Mouse (Mus musculus): ENCODE results near the gene Mgam. TPM values are rescaled to one million over a fixed set of nuclear protein-coding genes. Genes with fewer than 3 reads are reported as not detected.

Gene Mgam
- polyA plus RNA-seq (2012; rRNA removed): 0.37 and 0.41 TPM in 2 replicates

DNA sequence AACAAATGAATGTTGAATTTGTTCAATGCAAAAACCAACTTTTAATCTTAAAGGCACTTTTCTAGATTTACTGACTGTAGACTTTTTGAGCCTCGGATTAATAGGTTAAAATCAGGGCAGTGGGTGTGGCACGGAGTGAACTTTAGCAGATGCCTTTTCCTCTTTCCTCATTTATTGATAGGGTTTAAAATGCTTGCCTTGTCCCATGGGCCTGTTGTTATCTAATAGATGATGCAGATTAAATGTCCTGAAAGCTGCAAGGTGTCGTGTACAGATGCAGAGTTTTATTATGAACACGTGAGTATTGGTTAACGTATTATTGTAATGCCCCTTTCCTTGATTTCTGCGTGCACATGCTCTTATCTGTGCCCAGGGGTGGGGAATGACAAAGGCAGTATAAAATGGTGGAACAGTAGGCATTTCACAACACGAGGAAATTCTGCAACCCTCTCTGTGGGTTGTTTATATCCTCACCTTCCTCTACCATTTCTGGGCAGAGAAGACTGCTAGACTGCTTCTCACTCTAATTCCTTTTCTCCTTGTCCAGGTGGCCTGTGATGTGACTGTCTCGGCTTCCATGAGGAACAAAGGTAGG is at the start of gene Mgam:
Gene Mgam, plus strand, starts transcription at position 426 of the 595 bp plus-strand sequence.

DNA sequence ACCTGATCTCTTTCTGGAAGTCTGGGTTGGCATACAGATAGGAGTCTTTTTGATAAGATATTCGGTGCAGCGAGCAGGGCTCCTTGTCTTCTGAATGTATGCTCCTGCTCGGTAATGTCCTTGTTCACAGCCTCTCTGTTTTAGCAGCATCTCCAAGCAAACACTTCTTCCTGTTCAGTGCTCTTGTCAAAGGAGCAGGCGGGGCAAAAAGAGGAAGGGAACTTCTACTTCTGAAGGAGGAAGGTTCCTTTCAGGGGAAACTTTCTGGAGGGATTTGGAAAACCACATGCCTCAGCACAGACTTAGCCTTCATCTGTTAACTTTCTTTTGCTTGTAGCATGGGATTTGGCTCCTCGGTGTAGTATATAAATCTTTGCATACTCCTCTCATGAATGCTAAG is 43.0 kb upstream of the Mgam start, which contains the start of gene Clec5a:
Gene Clec5a, minus strand, starts transcription at position 177 of the 400 bp plus-strand sequence.

DNA sequence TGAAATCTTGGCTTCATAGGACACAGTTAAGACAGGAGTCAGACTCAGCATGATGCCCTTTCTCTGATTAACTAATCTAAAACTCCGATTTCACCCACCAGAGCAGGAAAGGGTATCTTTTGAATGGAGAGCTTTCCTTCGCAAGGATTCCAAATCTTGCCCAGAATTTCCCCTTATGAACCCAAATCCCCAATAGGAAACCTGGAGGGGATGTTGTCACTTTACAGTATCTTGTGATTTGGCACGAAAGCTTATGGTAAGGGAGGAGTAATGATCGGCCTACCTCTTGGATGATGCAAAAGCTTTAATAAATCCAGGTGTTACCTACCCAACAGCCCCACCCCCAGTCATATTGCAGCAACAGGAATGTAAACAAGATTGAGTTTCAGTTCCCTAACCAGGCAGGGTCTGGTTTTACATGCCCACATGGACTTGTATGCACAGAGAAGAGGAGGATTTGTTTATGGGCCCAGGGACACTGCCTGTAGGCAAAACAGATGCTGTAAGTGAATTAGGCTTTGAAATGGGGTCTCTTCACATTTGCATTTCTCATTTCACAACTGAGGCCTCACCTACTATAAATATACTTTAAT is 15.3 kb upstream of the Mgam start, which contains the start of gene Tas2r138:
Gene Tas2r138, minus strand, starts transcription at position 51 of the 593 bp plus-strand sequence.

Other genes starting within 250 kb of the Mgam start
- gene E330009J07Rik, start 192.7 kb upstream of the Mgam start, polyA plus RNA-seq (2012; rRNA removed): 10.6 and 12.1 TPM in 2 replicates
- gene Wee2, start 189.7 kb upstream of the Mgam start, polyA plus RNA-seq (2012; rRNA removed): 0.04 and 0.08 TPM in 2 replicates
- gene Ssbp1, start 157.5 kb upstream of the Mgam start, polyA plus RNA-seq (2012; rRNA removed): 133 and 140 TPM in 2 replicates
- 0.06 and 0.16 TPM in 2 replicates for gene Tas2r137, start 137.6 kb upstream of the Mgam start, polyA plus RNA-seq (2012; rRNA removed)
- gene Tas2r108, start 135.3 kb upstream of the Mgam start, polyA plus RNA-seq (2012; rRNA removed): 0.18 and 0.63 TPM in 2 replicates
- not detected in 2 replicates for gene Prss37, start 109.3 kb upstream of the Mgam start, polyA plus RNA-seq (2012; rRNA removed)
- gene Olfr461, start 73.8 kb upstream of the Mgam start, polyA plus RNA-seq (2012; rRNA removed): not detected in 2 replicates
- gene Olfr460, start 59.3 kb upstream of the Mgam start, polyA plus RNA-seq (2012; rRNA removed): 0.06 and 0.10 TPM in 2 replicates
- gene Clec5a, start 43.0 kb upstream of the Mgam start, polyA plus RNA-seq (2012; rRNA removed): 0.52 and 0.73 TPM in 2 replicates
- gene Tas2r138, start 15.5 kb upstream of the Mgam start, polyA plus RNA-seq (2012; rRNA removed): not detected in 2 replicates